ENCODE assay signal across 8 mouse cellular contexts in genomic region chr14:13284091-13284844, GRCm38 (mm10). TPM values are rescaled to one million over a fixed set of nuclear protein-coding genes. Genes with fewer than 3 reads are reported as not detected.
DNase-seq lines count a peak whose midpoint lies in the region; ATAC-seq and TF ChIP-seq lines count a peak whose summit lies in the region.

TSS of gene Synpr (plus strand) at chr14:13284780.

- intact Hi-C loops in gastrocnemius, adult 2 months (cut with DNase I): no loop called here
- intact Hi-C loops in left cerebral cortex, postnatal 4 days (cut with DNase I): no loop called here

- peaks cover 21% of the 10 kb centered on the region for H3K27me3 ChIP-seq in embryonic facial prominence, embryonic 10.5 days (replicated peaks; ENCODE audit: low read depth, poor library complexity, severe bottlenecking)
- peaks cover 13% of the 10 kb centered on the region for H3K27me3 ChIP-seq in hindbrain, embryonic 13.5 days
- H3K27me3 ChIP-seq in neural tube, embryonic 14.5 days (ENCODE audit: control insufficient read depth, insufficient read depth, low read length): 0 out of 2 replicates have a peak, but pooled peaks cover 2% of the 10 kb centered on the region

- peak; percentile 100 for ATAC-seq in hindbrain, embryonic 13.5 days (ENCODE audit: low FRiP score)
- ATAC-seq in neural tube, embryonic 14.5 days (ENCODE audit: low read depth): peak; percentile 100
- ATAC-seq in megakaryocyte-erythroid progenitor cell, adult 5-6 weeks (replicated peaks; ENCODE audit: low FRiP score, low TSS enrichment, poor library complexity, severe bottlenecking): no peak

- WGBS in embryonic facial prominence, embryonic 10.5 days: 9% methylated on average over 27 of the region's 27 CpGs
- WGBS in hindbrain, embryonic 13.5 days: 3% methylated on average over 24 of the region's 27 CpGs
- WGBS in neural tube, embryonic 14.5 days: 9% methylated on average over 27 of the region's 27 CpGs

- peak within 1 kb of the TSS; percentile 64 for H3K9ac ChIP-seq in hindbrain, embryonic 13.5 days
- H3K9ac ChIP-seq in neural tube, embryonic 14.5 days (replicated peaks; ENCODE audit: low read depth, low read length): peak within 1 kb of the TSS; percentile 32; the same call in 1 of the 2 replicates

- no peaks in the 10 kb centered on the region for H3K36me3 ChIP-seq in embryonic facial prominence, embryonic 10.5 days (replicated peaks)
- no peaks in the 10 kb centered on the region for H3K36me3 ChIP-seq in hindbrain, embryonic 13.5 days
- H3K36me3 ChIP-seq in neural tube, embryonic 14.5 days (ENCODE audit: control insufficient read depth, insufficient read depth, low read length): no peaks in the 10 kb centered on the region

- H3K27ac ChIP-seq in gastrocnemius, adult 2 months: no peak within 1 kb of the TSS
- H3K27ac ChIP-seq in embryonic facial prominence, embryonic 10.5 days (replicated peaks): peak within 1 kb of the TSS; percentile 31; the same call in 1 of the 2 replicates
- H3K27ac ChIP-seq in hindbrain, embryonic 13.5 days: 0 out of 2 replicates have a peak within 1 kb of the TSS, but pooled peaks have one; percentile 8
- H3K27ac ChIP-seq in neural tube, embryonic 14.5 days (ENCODE audit: low read depth, low read length): no peak within 1 kb of the TSS

- peak within 1 kb of the TSS; percentile 80 for H3K4me2 ChIP-seq in hindbrain, embryonic 13.5 days
- H3K4me2 ChIP-seq in neural tube, embryonic 14.5 days (ENCODE audit: low read depth, low read length): peak within 1 kb of the TSS; percentile 78

- H3K4me3 ChIP-seq in gastrocnemius, adult 2 months: peak within 1 kb of the TSS; percentile 32
- peak within 1 kb of the TSS; percentile 57 for H3K4me3 ChIP-seq in embryonic facial prominence, embryonic 10.5 days
- peak within 1 kb of the TSS; percentile 43 for H3K4me3 ChIP-seq in hindbrain, embryonic 13.5 days
- H3K4me3 ChIP-seq in neural tube, embryonic 14.5 days (ENCODE audit: low read depth, low read length): peak within 1 kb of the TSS; percentile 34

- peaks cover 13% of the 10 kb centered on the region for H3K4me1 ChIP-seq in embryonic facial prominence, embryonic 10.5 days
- peaks cover 15% of the 10 kb centered on the region for H3K4me1 ChIP-seq in hindbrain, embryonic 13.5 days (replicated peaks)
- no peaks in the 10 kb centered on the region for H3K4me1 ChIP-seq in neural tube, embryonic 14.5 days (ENCODE audit: control insufficient read depth, insufficient read depth, low read length)

- DNase-seq in gastrocnemius, adult 2 months: peak; percentile 13
- no peak for DNase-seq in gastrocnemius, adult 8-10 months (ENCODE audit: low spot score in 2 of 2)
- peak; percentile 34 to 51 for DNase-seq in adrenal gland, adult (ENCODE audit: inconsistent age in 2 of 2, low spot score in 1 of 2)
- DNase-seq in embryonic facial prominence, embryonic 10.5 days (ENCODE audit: low spot score): peak; percentile 93
- peak; percentile 97 for DNase-seq in left cerebral cortex, postnatal 4 days

- no peak for TF ChIP-seq CTCF in gastrocnemius, adult 2 months (IDR thresholded peaks at IDR 0.05)

- no peaks in the 10 kb centered on the region for H3K9me3 ChIP-seq in embryonic facial prominence, embryonic 10.5 days
- H3K9me3 ChIP-seq in hindbrain, embryonic 13.5 days: no peaks in the 10 kb centered on the region
- no peaks in the 10 kb centered on the region for H3K9me3 ChIP-seq in neural tube, embryonic 14.5 days (ENCODE audit: control insufficient read depth, low read length)

RNA-seq across cellular contexts. Expression of gene Synpr, which starts in this region (rescaled TPM):
- total RNA-seq in gastrocnemius, adult 2 months (2021): not detected
- not detected for total RNA-seq in gastrocnemius, adult 8-10 months (2022)
- 3.7 TPM in 2 replicates for polyA plus RNA-seq in embryonic facial prominence, embryonic 10.5 days (2016; fragmentation: Nextera tagmentation; extraction: Ambion mirVana)
- 35.9 and 38.0 TPM in 2 replicates for polyA plus RNA-seq in hindbrain, embryonic 13.5 days (2015; fragmentation: Nextera tagmentation; extraction: Ambion mirVana)
- 10 to 100 TPM; 56.7 to 59.8 TPM for total RNA-seq in left cerebral cortex, postnatal 4 days (2021)
- polyA plus RNA-seq in neural tube, embryonic 14.5 days (2014; fragmentation: Nextera tagmentation; extraction: Ambion mirVana): 50.6 and 62.4 TPM in 2 replicates
- not detected in 2 replicates for total RNA-seq in megakaryocyte-erythroid progenitor cell, adult 5-6 weeks (2014; fragmentation: Nextera tagmentation)
- total RNA-seq in megakaryocyte-erythroid progenitor cell, adult 5-6 weeks (2017): not detected in 2 replicates

Comparison
In these comparisons a context has a peak if more than half of its experiments do, and no peak if none do; other contexts are left out.
1. RNA of gene Synpr (total RNA-seq): 56.7 to 59.8 TPM in left cerebral cortex, postnatal 4 days; not detected in gastrocnemius, adult 2 months, not detected in gastrocnemius, adult 8-10 months and not detected in megakaryocyte-erythroid progenitor cell, adult 5-6 weeks; every median in the first group is over 10 times any median in the second.
2. Peak in DNase-seq and H3K4me3 ChIP-seq in gastrocnemius, adult 2 months; RNA of the gene not detected or under 1 TPM.
3. DNase-seq: peak in adrenal gland, adult (2 of 2), embryonic facial prominence, embryonic 10.5 days (single experiment) and left cerebral cortex, postnatal 4 days (single experiment); none in gastrocnemius, adult 8-10 months (0 of 2).
4. H3K27ac ChIP-seq: peak in embryonic facial prominence, embryonic 10.5 days (single experiment) and hindbrain, embryonic 13.5 days (single experiment); none in gastrocnemius, adult 2 months (single experiment) and neural tube, embryonic 14.5 days (single experiment).
5. Peak in every context shown above with its lines, with median percentiles within 50 percentile points of each other: H3K4me3 ChIP-seq.